Mouse (Mus musculus): ENCODE measurements around the gene Scamp1. TPM values are rescaled to one million over a fixed set of nuclear protein-coding genes. Genes with fewer than 3 reads are reported as not detected.
A peak's percentile ranks its signal among the peaks of the same experiment; 100 is the strongest.

The Scamp1 gene
- polyA plus RNA-seq, 1 experiment from 2014 or later, result 20.4 TPM

DNA sequence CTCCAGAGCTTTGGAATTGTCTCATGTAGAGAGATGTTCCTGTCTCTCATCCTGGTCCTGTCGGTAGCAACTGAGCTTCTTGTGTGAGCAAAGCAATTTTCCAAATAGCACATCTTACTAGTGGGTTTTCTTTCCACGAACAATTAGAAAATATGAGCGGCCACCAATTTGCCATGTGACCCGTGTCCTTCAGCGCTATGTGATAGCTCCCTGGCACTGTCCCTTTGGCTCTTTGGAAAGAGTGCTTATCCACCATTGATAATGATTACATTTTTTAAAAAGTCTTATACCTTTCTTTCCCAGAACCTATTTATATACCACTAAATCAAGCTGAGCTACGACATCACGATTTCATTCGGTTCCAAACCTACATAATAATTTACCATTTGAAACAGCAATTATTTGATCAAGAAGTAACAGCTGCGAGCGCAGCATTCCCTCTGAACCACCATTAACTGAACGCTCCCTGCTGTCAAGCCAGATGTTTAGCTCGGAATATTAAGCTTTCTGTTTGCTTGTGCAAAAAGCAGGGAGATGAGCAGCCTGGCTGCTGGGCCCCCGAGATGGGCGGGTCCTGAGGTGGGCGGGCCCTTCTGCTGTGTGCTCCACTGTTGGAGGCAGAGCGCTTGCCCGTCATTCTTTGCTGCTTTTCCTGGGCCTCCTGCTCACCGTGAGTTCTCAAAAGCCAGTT is 20.8 kb upstream of the Scamp1 start:
- H3K36me3 ChIP-seq, result no peaks in the 10 kb centered on the region
- H3K9ac ChIP-seq, result peak overlapping the region; percentile 75; the same call in 1 of the 2 replicates
- no peaks in the 10 kb centered on the region for H3K27me3 ChIP-seq (replicated peaks)
- WGBS, result 47% methylated on average over 18 of the region's 18 CpGs
- no peak for ATAC-seq (ENCODE audit: extremely low read depth, insufficient number of reproducible peaks, low FRiP score, low TSS enrichment)
- H3K4me3 ChIP-seq, result peak overlapping the region; percentile 31
- H3K9me3 ChIP-seq, result no peaks in the 10 kb centered on the region
- peaks cover 8% of the 10 kb centered on the region for H3K4me1 ChIP-seq
- peak overlapping the region; percentile 66 for H3K4me2 ChIP-seq
- no peak overlapping the region for H3K27ac ChIP-seq (replicated peaks)

DNA sequence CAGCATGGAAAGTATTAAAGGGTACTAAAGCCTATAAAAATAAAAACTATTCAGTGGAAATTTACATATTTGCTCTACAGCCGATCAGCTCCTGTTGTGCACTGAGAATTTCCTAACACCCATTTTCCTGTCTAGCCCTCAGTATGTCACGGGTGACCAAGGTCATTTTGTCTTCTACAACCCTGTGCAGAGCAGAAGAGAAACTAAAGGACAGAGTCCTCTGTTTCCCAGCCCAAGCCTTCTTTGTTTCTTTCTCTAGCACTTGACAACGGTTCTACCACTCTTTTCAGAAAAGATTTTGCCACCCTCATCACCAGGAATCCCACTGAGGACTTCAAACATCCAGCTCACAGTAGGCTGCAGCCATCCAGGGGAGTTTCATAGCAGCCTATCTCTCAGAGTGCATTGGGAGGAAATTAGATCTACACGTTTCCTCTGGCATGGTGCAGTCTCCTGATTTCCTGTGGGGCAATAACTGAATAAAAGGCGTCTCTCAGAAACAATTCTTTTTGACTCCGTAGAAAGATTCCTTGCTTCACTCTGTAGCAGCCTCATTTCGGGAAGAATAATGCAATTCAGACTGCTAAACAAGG is 15.4 kb upstream of the Scamp1 start:
- 44% methylated on average over 7 of the region's 7 CpGs for WGBS
- no peak for ATAC-seq (ENCODE audit: extremely low read depth, insufficient number of reproducible peaks, low FRiP score, low TSS enrichment)
- no peak overlapping the region for H3K4me3 ChIP-seq
- no peak overlapping the region for H3K27ac ChIP-seq (replicated peaks)
- no peaks in the 10 kb centered on the region for H3K9me3 ChIP-seq
- H3K4me2 ChIP-seq, result no peak overlapping the region
- H3K27me3 ChIP-seq (replicated peaks), result no peaks in the 10 kb centered on the region
- H3K9ac ChIP-seq, result no peak overlapping the region
- H3K4me1 ChIP-seq, result peaks cover 4% of the 10 kb centered on the region; the same call in 1 of the 2 replicates
- H3K36me3 ChIP-seq, result no peaks in the 10 kb centered on the region

DNA sequence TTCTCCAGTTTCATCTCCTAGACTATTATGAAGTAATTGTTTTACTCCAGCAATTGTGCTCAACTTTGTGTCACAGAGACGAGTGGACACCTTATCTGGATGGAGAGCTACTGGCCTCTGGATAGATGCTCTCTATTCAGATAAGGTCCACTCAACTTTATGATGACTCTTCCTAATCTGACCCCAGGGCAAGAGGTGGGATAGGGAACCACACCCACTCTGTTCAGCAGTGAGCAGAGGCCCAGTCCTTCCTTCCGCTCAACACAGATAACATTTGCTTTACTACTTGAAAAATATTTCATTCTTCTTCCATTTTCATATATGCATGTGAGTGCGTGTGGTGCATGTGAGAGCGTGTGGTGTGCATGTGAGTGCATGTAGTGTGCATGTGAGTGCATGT is 14.6 kb upstream of the Scamp1 start:
- Histone ChIP-seq H3K27ac (replicated peaks) (no peak overlapping the region), H3K9me3 (no peaks in the 10 kb centered on the region), H3K27me3 (replicated peaks) (no peaks in the 10 kb centered on the region), H3K36me3 (no peaks in the 10 kb centered on the region), H3K4me1 (peaks cover 4% of the 10 kb centered on the region; the same call in 1 of the 2 replicates), H3K9ac (no peak overlapping the region), H3K4me3 (no peak overlapping the region), H3K4me2 (no peak overlapping the region)
- ATAC-seq (ENCODE audit: extremely low read depth, insufficient number of reproducible peaks, low FRiP score, low TSS enrichment), result no peak
- WGBS, result 74% methylated on average over 4 of the region's 4 CpGs

DNA sequence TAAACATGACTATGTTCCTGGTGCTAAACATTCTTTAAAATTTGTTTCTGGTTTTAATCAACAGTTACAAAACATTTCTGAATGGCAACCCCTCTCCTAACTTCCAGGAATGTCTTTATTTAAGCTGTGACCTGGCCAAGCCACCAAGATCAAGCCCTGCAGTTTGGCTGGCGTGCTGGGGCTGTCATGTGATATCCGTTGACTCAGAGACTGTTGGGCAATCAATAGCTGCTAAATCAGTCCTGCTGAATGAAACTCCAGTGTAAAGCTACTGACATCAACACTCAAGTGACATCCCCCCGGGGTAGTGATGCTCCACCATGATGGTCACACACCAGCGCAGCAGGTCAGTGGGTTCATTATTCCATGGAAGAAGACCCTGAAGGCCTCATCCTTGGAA is 12.7 kb upstream of the Scamp1 start:
- no peak overlapping the region for H3K9ac ChIP-seq
- H3K4me3 ChIP-seq, result no peak overlapping the region
- 75% methylated on average over 4 of the region's 4 CpGs for WGBS
- ATAC-seq (ENCODE audit: extremely low read depth, insufficient number of reproducible peaks, low FRiP score, low TSS enrichment), result no peak
- no peak overlapping the region for H3K27ac ChIP-seq (replicated peaks)
- no peak overlapping the region for H3K4me2 ChIP-seq
- H3K9me3 ChIP-seq, result no peaks in the 10 kb centered on the region
- H3K27me3 ChIP-seq (replicated peaks), result no peaks in the 10 kb centered on the region
- peaks cover 4% of the 10 kb centered on the region; the same call in 1 of the 2 replicates for H3K4me1 ChIP-seq
- no peaks in the 10 kb centered on the region for H3K36me3 ChIP-seq

- no peak overlapping the region for H3K9ac ChIP-seq
- 70% methylated on average over 11 of the region's 11 CpGs for WGBS
- H3K27me3 ChIP-seq (replicated peaks), result no peaks in the 10 kb centered on the region
- no peak for ATAC-seq (ENCODE audit: extremely low read depth, insufficient number of reproducible peaks, low FRiP score, low TSS enrichment)
- no peaks in the 10 kb centered on the region for H3K9me3 ChIP-seq
- no peak overlapping the region for H3K4me2 ChIP-seq
- H3K36me3 ChIP-seq, result no peaks in the 10 kb centered on the region
- no peak overlapping the region for H3K4me3 ChIP-seq
- peaks cover 4% of the 10 kb centered on the region; the same call in 1 of the 2 replicates for H3K4me1 ChIP-seq
- H3K27ac ChIP-seq (replicated peaks), result no peak overlapping the region
Measured at GRCm38 (mm10) chr13:94296371-94296770, 10.7 kb upstream of the Scamp1 start.

GRCm38 (mm10) chr13:94295922-94296321 is 10.3 kb upstream of the Scamp1 start:
- Histone ChIP-seq H3K27me3 (replicated peaks) (no peaks in the 10 kb centered on the region), H3K4me3 (no peak overlapping the region), H3K27ac (replicated peaks) (no peak overlapping the region), H3K36me3 (no peaks in the 10 kb centered on the region), H3K9ac (no peak overlapping the region), H3K4me1 (peaks cover 1% of the 10 kb centered on the region; the same call in 1 of the 2 replicates), H3K4me2 (no peak overlapping the region), H3K9me3 (no peaks in the 10 kb centered on the region)
- WGBS, result 77% methylated on average over 8 of the region's 8 CpGs
- ATAC-seq (ENCODE audit: extremely low read depth, insufficient number of reproducible peaks, low FRiP score, low TSS enrichment), result no peak

DNA sequence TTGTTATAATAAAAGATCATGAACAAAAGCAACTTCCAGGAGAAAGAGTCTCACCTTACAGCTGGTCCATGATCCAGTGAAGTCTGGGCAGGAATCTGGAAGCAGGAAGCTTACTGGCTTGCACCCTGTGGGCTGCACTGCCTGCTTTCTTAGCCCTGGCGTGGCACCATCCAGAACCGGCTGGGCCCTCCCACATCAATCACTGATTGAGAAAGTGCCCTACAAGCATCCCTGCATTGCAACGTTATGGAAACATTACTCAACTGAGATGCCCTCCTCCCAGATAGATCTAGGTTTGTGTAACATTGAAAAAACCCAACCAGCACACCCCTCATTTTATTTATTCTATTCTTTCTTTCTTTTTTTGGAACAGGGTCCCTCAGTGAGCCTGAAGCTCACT is 9.2 kb upstream of the Scamp1 start:
- Histone ChIP-seq H3K9ac (no peak overlapping the region), H3K4me1 (no peaks in the 10 kb centered on the region), H3K4me2 (no peak overlapping the region), H3K27me3 (replicated peaks) (no peaks in the 10 kb centered on the region), H3K27ac (replicated peaks) (no peak overlapping the region), H3K4me3 (no peak overlapping the region), H3K36me3 (no peaks in the 10 kb centered on the region), H3K9me3 (no peaks in the 10 kb centered on the region)
- no peak for ATAC-seq (ENCODE audit: extremely low read depth, insufficient number of reproducible peaks, low FRiP score, low TSS enrichment)
- 43% methylated on average over 3 of the region's 3 CpGs for WGBS

DNA sequence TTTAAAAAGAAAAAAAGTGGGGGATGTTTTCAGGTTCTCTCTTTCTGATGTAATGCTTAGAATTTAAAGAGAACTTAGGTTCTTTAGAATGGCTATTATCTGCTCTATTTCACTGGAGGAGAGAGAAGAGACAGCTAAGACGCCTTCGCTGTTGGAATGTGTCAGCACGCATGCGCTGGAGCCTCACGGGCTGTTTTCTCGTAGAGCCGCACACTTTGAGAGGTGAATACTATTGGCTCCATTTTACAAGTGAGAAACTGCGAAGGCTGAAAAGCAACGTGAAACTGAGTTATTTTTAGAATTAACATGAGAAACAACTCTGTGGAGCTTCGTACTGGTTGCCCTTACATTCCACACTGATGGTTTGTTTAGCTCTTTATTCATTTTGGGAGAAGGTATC is 8.3 kb upstream of the Scamp1 start:
- Histone ChIP-seq H3K27me3 (replicated peaks) (no peaks in the 10 kb centered on the region), H3K36me3 (no peaks in the 10 kb centered on the region), H3K4me1 (no peaks in the 10 kb centered on the region), H3K9ac (no peak overlapping the region), H3K27ac (replicated peaks) (no peak overlapping the region), H3K9me3 (no peaks in the 10 kb centered on the region), H3K4me3 (no peak overlapping the region), H3K4me2 (peak overlapping the region; percentile 40; the same call in 1 of the 2 replicates)
- 54% methylated on average over 10 of the region's 10 CpGs for WGBS
- ATAC-seq (ENCODE audit: extremely low read depth, insufficient number of reproducible peaks, low FRiP score, low TSS enrichment), result no peak

GRCm38 (mm10) chr13:94286195-94286594 is 538 bp upstream of the Scamp1 start:
- H3K4me3 ChIP-seq, result peak overlapping the region; percentile 84
- H3K9ac ChIP-seq, result no peak overlapping the region
- peak overlapping the region; percentile 81 for H3K4me2 ChIP-seq
- H3K27ac ChIP-seq (replicated peaks), result no peak overlapping the region
- no peaks in the 10 kb centered on the region for H3K9me3 ChIP-seq
- no peaks in the 10 kb centered on the region for H3K27me3 ChIP-seq (replicated peaks)
- 53% methylated on average over 5 of the region's 5 CpGs for WGBS
- H3K4me1 ChIP-seq, result peaks cover 14% of the 10 kb centered on the region
- no peaks in the 10 kb centered on the region for H3K36me3 ChIP-seq
- ATAC-seq (ENCODE audit: extremely low read depth, insufficient number of reproducible peaks, low FRiP score, low TSS enrichment), result no peak

DNA sequence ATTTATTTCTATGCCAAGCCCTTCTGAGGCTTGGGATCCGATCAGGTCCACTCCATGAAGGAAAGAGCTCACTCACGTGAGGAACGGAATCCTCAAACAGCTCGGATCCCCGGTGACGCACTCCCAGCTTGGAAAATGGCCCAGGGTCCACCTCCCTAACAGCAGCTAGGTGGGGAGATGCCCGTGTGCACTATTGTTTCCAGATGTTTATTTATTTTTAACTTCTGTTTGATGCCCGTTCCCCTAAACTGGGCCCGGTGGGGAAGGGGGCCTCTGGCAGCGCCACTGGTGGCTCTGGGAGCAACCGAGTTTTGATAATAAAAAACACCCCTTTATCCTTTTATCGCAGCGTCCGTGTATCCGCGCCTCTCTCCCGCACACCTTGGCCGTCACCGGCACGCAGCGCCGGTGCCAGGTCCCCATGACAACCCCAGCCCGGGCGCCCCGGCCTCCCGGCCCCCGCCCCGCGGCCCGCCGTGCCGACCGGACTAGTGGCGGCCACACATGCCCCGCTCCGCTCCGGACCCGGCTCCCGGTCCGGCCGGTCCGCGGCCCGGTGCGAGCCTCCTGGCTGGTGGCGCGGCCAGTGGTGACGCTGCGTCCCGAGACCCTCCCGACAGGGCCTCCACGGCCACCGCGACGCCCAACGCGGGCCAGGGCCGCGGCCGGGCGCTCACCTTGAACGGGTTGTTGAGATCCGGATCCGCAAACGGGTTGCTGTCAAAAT is 951 bp downstream of the Scamp1 start:
- H3K36me3 ChIP-seq, result no peaks in the 10 kb centered on the region
- no peaks in the 10 kb centered on the region for H3K9me3 ChIP-seq
- peaks cover 14% of the 10 kb centered on the region for H3K4me1 ChIP-seq
- H3K9ac ChIP-seq, result peak overlapping the region; percentile 92
- H3K4me2 ChIP-seq, result peak overlapping the region; percentile 81
- peak overlapping the region; percentile 70 for H3K27ac ChIP-seq (replicated peaks)
- peak; percentile 28 for ATAC-seq (ENCODE audit: extremely low read depth, insufficient number of reproducible peaks, low FRiP score, low TSS enrichment)
- no peaks in the 10 kb centered on the region for H3K27me3 ChIP-seq (replicated peaks)
- peak overlapping the region; percentile 84 for H3K4me3 ChIP-seq
- WGBS, result under 1% methylated on average over 65 of the region's 65 CpGs

DNA sequence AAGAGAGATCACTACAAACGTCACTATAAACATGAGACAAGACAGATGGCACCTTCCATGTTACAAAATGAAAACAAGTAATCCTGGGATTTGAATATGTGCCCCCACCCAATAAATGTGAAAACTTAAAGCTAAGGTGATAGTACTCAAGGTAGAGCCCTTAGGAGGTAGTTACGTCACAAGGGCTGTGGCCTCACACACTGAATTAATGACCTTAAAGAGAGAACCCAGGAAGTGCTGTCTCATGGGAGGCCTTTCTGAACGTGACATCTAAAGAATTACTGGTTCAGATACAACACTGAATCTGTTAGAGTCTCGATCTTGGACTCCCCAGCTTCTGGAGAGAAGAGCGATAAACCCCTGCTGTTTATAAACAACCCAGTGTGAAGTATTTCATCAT is 6.2 kb downstream of the Scamp1 start:
- Histone ChIP-seq H3K36me3 (no peaks in the 10 kb centered on the region), H3K9ac (no peak overlapping the region), H3K9me3 (no peaks in the 10 kb centered on the region), H3K27me3 (replicated peaks) (no peaks in the 10 kb centered on the region), H3K27ac (replicated peaks) (no peak overlapping the region), H3K4me1 (peaks cover 7% of the 10 kb centered on the region; the same call in 1 of the 2 replicates), H3K4me2 (no peak overlapping the region), H3K4me3 (no peak overlapping the region)
- ATAC-seq (ENCODE audit: extremely low read depth, insufficient number of reproducible peaks, low FRiP score, low TSS enrichment), result no peak
- 63% methylated on average over 5 of the region's 5 CpGs for WGBS

Measured in heart, embryonic 13.5 days (tissue).